In genomic region chr1:93444405-93445110, GRCm38 (mm10) we compare ENCODE assay signal across 7 mouse cellular contexts. TPM values are rescaled to one million over a fixed set of nuclear protein-coding genes. Genes with fewer than 3 reads are reported as not detected.
DNase-seq lines count a peak whose midpoint lies in the region; ATAC-seq and TF ChIP-seq lines count a peak whose summit lies in the region.

No protein-coding gene starts in this region.

- H3K9me3 ChIP-seq in hindbrain, postnatal 0 days (ENCODE audit: low read length): no peaks in the 10 kb centered on the region

- peak overlapping the region; percentile 80 for H3K4me3 ChIP-seq in gastrocnemius, adult 2 months
- H3K4me3 ChIP-seq in hindbrain, postnatal 0 days (ENCODE audit: low read length): peak overlapping the region; percentile 88

- no peak for TF ChIP-seq CTCF in gastrocnemius, adult 2 months (IDR thresholded peaks at IDR 0.05)
- no peak; the same call in 1 of the 2 replicates for TF ChIP-seq CTCF in hindbrain, postnatal 0 days (IDR thresholded peaks at IDR 0.05; ENCODE audit: low read depth)

- no peaks in the 10 kb centered on the region for H3K27me3 ChIP-seq in hindbrain, postnatal 0 days (ENCODE audit: insufficient read depth, low read length)

- 5% methylated on average over 18 of the region's 18 CpGs for WGBS in hindbrain, postnatal 0 days

- H3K4me2 ChIP-seq in hindbrain, postnatal 0 days (ENCODE audit: low read depth, low read length): peak overlapping the region; percentile 97

- peak; percentile 92 to 97 for DNase-seq in adrenal gland, adult (ENCODE audit: inconsistent age in 2 of 2, low spot score in 1 of 2)
- DNase-seq in gastrocnemius, adult 2 months: peak; percentile 91
- DNase-seq in hindbrain, postnatal 0 days (ENCODE audit: low spot score): peak; percentile 78
- DNase-seq in left cerebral cortex, postnatal 10 days (ENCODE audit: extremely low spot score in 1 of 2, low spot score in 2 of 2): peak; percentile 10 to 84
- DNase-seq in right cerebral cortex, postnatal 25 days: peak; percentile 52

- intact Hi-C loops in gastrocnemius, adult 2 months (cut with DNase I): loop anchor here (2.0 to 10.0 kb wide), 3 partner anchors 34 to 310 kb away; partner anchors contain the start of genes Atg4b, Farp2, Hdlbp and Thap4
- intact Hi-C loops in left cerebral cortex, postnatal 10 days (cut with DNase I): no loop called here

- ATAC-seq in common myeloid progenitor, adult 5-6 weeks (replicated peaks; ENCODE audit: low read depth, poor library complexity, severe bottlenecking): peak; percentile 86
- peak; percentile 88 for ATAC-seq in hindbrain, postnatal 0 days
- ATAC-seq in megakaryocyte progenitor cell, adult 5-6 weeks (replicated peaks; ENCODE audit: poor library complexity): peak; percentile 83

- H3K9ac ChIP-seq in hindbrain, postnatal 0 days (replicated peaks; ENCODE audit: low read length): peak overlapping the region; percentile 72

- peak overlapping the region; percentile 99 for H3K27ac ChIP-seq in gastrocnemius, adult 2 months
- H3K27ac ChIP-seq in hindbrain, postnatal 0 days: peak overlapping the region; percentile 76

- H3K36me3 ChIP-seq in hindbrain, postnatal 0 days (ENCODE audit: insufficient read depth, low read length): peaks cover 9% of the 10 kb centered on the region; the same call in 1 of the 2 replicates

- no peaks in the 10 kb centered on the region; the same call in 1 of the 2 replicates for H3K4me1 ChIP-seq in hindbrain, postnatal 0 days (ENCODE audit: insufficient read depth, low read length)

RNA-seq across cellular contexts. Expression of gene Hdlbp, which starts 34.1 kb away (rescaled TPM):
- 98.0 and 109 TPM in 2 replicates for total RNA-seq in common myeloid progenitor, adult 5-6 weeks (2017)
- 100 to 1,000 TPM; 317 to 345 TPM for total RNA-seq in gastrocnemius, adult 2 months (2021)
- total RNA-seq in hindbrain, postnatal 0 days (2014; rRNA removed): 66.0 and 114 TPM in 2 replicates
- polyA plus RNA-seq in hindbrain, postnatal 0 days (2015; fragmentation: Nextera tagmentation; extraction: Ambion mirVana): 96.5 and 99.5 TPM in 2 replicates
- 100 to 1,000 TPM; 146 to 151 TPM for total RNA-seq in left cerebral cortex, postnatal 10 days (2021)
- total RNA-seq in megakaryocyte progenitor cell, adult 5-6 weeks (2015): 153 and 154 TPM in 2 replicates
- 115 and 138 TPM in 2 replicates for total RNA-seq in megakaryocyte progenitor cell, adult 5-6 weeks (2017)

Comparison
In these comparisons a context has a peak if more than half of its experiments do, and no peak if none do; other contexts are left out.
1. Peak in every context shown above with its lines: DNase-seq, ATAC-seq, H3K4me3 ChIP-seq and H3K27ac ChIP-seq.